Mouse (Mus musculus): ENCODE measurements around the gene Zfp637.
"Not testable (repeated sequence)": the region's sequence is repeated elsewhere in the genome, so short reads cannot be mapped to it uniquely, and the experiment has no call there.

Gene Zfp637

GRCm38 (mm10) chr6:117840686-117841510, at the start of gene Zfp637:
TSS of gene Zfp637 (plus strand) at chr6:117841180.
- DNase-seq (ENCODE audit: low read depth) = peak; percentile 78

- no peak for DNase-seq (ENCODE audit: low read depth)
These were observed 45.7 kb upstream of the Zfp637 start for GRCm38 (mm10) chr6:117795251-117795650.

GRCm38 (mm10) chr6:117800824-117801223, 40.2 kb upstream of the Zfp637 start:
- DNase-seq (ENCODE audit: low read depth) = no peak

- no peak for DNase-seq (ENCODE audit: low read depth)
These were observed 39.2 kb upstream of the Zfp637 start for GRCm38 (mm10) chr6:117801801-117802200.

GRCm38 (mm10) chr6:117807756-117808155, 33.2 kb upstream of the Zfp637 start:
- DNase-seq (ENCODE audit: low read depth) = no peak

GRCm38 (mm10) chr6:117809816-117810215, 31.2 kb upstream of the Zfp637 start:
- no peak for DNase-seq (ENCODE audit: low read depth)

GRCm38 (mm10) chr6:117810717-117811116, 30.3 kb upstream of the Zfp637 start:
- DNase-seq (ENCODE audit: low read depth) = no peak

- DNase-seq (ENCODE audit: low read depth) = no peak
These were observed 29.7 kb upstream of the Zfp637 start for GRCm38 (mm10) chr6:117811256-117811655.

GRCm38 (mm10) chr6:117814681-117815080, 26.3 kb upstream of the Zfp637 start:
- no peak for DNase-seq (ENCODE audit: low read depth)

GRCm38 (mm10) chr6:117817108-117817541, 23.9 kb upstream of the Zfp637 start:
- no peak for DNase-seq (ENCODE audit: low read depth)

- no peak for DNase-seq (ENCODE audit: low read depth)
These were observed 20.7 kb upstream of the Zfp637 start for GRCm38 (mm10) chr6:117820327-117820726.

- DNase-seq (ENCODE audit: low read depth) = no peak
These were observed 15.6 kb upstream of the Zfp637 start for GRCm38 (mm10) chr6:117825369-117825768.

GRCm38 (mm10) chr6:117828273-117828672, 12.7 kb upstream of the Zfp637 start:
- no peak for DNase-seq (ENCODE audit: low read depth)

- no peak for DNase-seq (ENCODE audit: low read depth)
These were observed 553 bp downstream of the Zfp637 start for GRCm38 (mm10) chr6:117841511-117841955.

- DNase-seq (ENCODE audit: low read depth) = no peak
These were observed 3.6 kb downstream of the Zfp637 start for GRCm38 (mm10) chr6:117844597-117844996.

- DNase-seq (ENCODE audit: low read depth) = not testable (repeated sequence)
These were observed 5.7 kb downstream of the Zfp637 start for GRCm38 (mm10) chr6:117846671-117847070.

- no peak for DNase-seq (ENCODE audit: low read depth)
These were observed 6.8 kb downstream of the Zfp637 start for GRCm38 (mm10) chr6:117847772-117848171.

GRCm38 (mm10) chr6:117848577-117848976, 7.6 kb downstream of the Zfp637 start:
- DNase-seq (ENCODE audit: low read depth) = no peak

GRCm38 (mm10) chr6:117851747-117852146, 10.8 kb downstream of the Zfp637 start:
- no peak for DNase-seq (ENCODE audit: low read depth)

GRCm38 (mm10) chr6:117857990-117858389, 17.0 kb downstream of the Zfp637 start:
- DNase-seq (ENCODE audit: low read depth) = no peak

- DNase-seq (ENCODE audit: low read depth) = no peak
These were observed 20.9 kb downstream of the Zfp637 start, which contains the start of gene Zfp239 for GRCm38 (mm10) chr6:117861848-117862247. TSS of gene Zfp239 (plus strand) at chr6:117862100.

- DNase-seq (ENCODE audit: low read depth) = no peak
These were observed 21.5 kb downstream of the Zfp637 start for GRCm38 (mm10) chr6:117862465-117862864.

GRCm38 (mm10) chr6:117862899-117863620, 22.1 kb downstream of the Zfp637 start:
- DNase-seq (ENCODE audit: low read depth) = no peak
